Mouse (Mus musculus): Measurements from ENCODE around the gene Ccin. TPM values are rescaled to one million over a fixed set of nuclear protein-coding genes. Genes with fewer than 3 reads are reported as not detected.

Ccin gene
- polyA plus RNA-seq, 1 experiment from 2014 or later: not detected

GRCm38 (mm10) chr4:43964951-43965684 lies 18.2 kb upstream of the Ccin start:
- Histone ChIP-seq H3K4me3 (no peak overlapping the region), H3K4me1 (replicated peaks) (peaks cover 9% of the 10 kb centered on the region), H3K36me3 (no peaks in the 10 kb centered on the region), H3K4me2 (no peak overlapping the region), H3K27me3 (no peaks in the 10 kb centered on the region), H3K27ac (replicated peaks) (no peak overlapping the region), H3K9me3 (no peaks in the 10 kb centered on the region), H3K9ac (no peak overlapping the region)
- no peak for ATAC-seq (ENCODE audit: low FRiP score, low read depth)
- 42% methylated on average over 4 of the region's 4 CpGs for WGBS

- 87% methylated on average over 7 of the region's 7 CpGs for WGBS
- no peak overlapping the region for H3K4me3 ChIP-seq
- H3K27ac ChIP-seq (replicated peaks): no peak overlapping the region
- H3K9me3 ChIP-seq: no peaks in the 10 kb centered on the region
- ATAC-seq (ENCODE audit: low FRiP score, low read depth): no peak
- no peak overlapping the region for H3K9ac ChIP-seq
- H3K4me1 ChIP-seq (replicated peaks): peaks cover 9% of the 10 kb centered on the region
- H3K36me3 ChIP-seq: no peaks in the 10 kb centered on the region
- H3K27me3 ChIP-seq: no peaks in the 10 kb centered on the region
- H3K4me2 ChIP-seq: no peak overlapping the region
Measured at GRCm38 (mm10) chr4:43965856-43966535, 17.3 kb upstream of the Ccin start.

GRCm38 (mm10) chr4:43968650-43969049 lies 14.6 kb upstream of the Ccin start:
- H3K36me3 ChIP-seq: no peaks in the 10 kb centered on the region
- no peak overlapping the region for H3K4me2 ChIP-seq
- H3K9ac ChIP-seq: no peak overlapping the region
- ATAC-seq (ENCODE audit: low FRiP score, low read depth): no peak
- H3K27me3 ChIP-seq: no peaks in the 10 kb centered on the region
- WGBS: 48% methylated on average over 13 of the region's 13 CpGs
- H3K27ac ChIP-seq (replicated peaks): no peak overlapping the region
- peaks cover 24% of the 10 kb centered on the region for H3K4me1 ChIP-seq (replicated peaks)
- H3K4me3 ChIP-seq: no peak overlapping the region
- no peaks in the 10 kb centered on the region for H3K9me3 ChIP-seq

GRCm38 (mm10) chr4:43969373-43969772 lies 13.9 kb upstream of the Ccin start:
- Histone ChIP-seq H3K9me3 (no peaks in the 10 kb centered on the region), H3K4me2 (no peak overlapping the region), H3K9ac (no peak overlapping the region), H3K27ac (replicated peaks) (no peak overlapping the region), H3K4me3 (no peak overlapping the region), H3K4me1 (replicated peaks) (peaks cover 26% of the 10 kb centered on the region), H3K27me3 (no peaks in the 10 kb centered on the region), H3K36me3 (no peaks in the 10 kb centered on the region)
- WGBS: 15% methylated on average over 4 of the region's 4 CpGs
- no peak for ATAC-seq (ENCODE audit: low FRiP score, low read depth)

- 86% methylated on average over 20 of the region's 20 CpGs for WGBS
Measured at GRCm38 (mm10) chr4:43970393-43971330, 12.6 kb upstream of the Ccin start.

GRCm38 (mm10) chr4:43971541-43972136 lies 11.6 kb upstream of the Ccin start:
- Histone ChIP-seq H3K4me2 (peak overlapping the region; percentile 16; the same call in 1 of the 2 replicates), H3K9me3 (no peaks in the 10 kb centered on the region), H3K4me3 (no peak overlapping the region), H3K9ac (no peak overlapping the region), H3K4me1 (replicated peaks) (peaks cover 26% of the 10 kb centered on the region), H3K27me3 (no peaks in the 10 kb centered on the region), H3K27ac (replicated peaks) (peak overlapping the region; percentile 31), H3K36me3 (no peaks in the 10 kb centered on the region)
- peak; percentile 24; the same call in 1 of the 2 replicates for ATAC-seq (ENCODE audit: low FRiP score, low read depth)
- 67% methylated on average over 9 of the region's 9 CpGs for WGBS

More at GRCm38 (mm10) chr4:43970393-43971330, 12.6 kb upstream of the Ccin start:
- Histone ChIP-seq H3K9ac (no peak overlapping the region), H3K4me2 (no peak overlapping the region), H3K4me1 (replicated peaks) (peaks cover 26% of the 10 kb centered on the region), H3K36me3 (no peaks in the 10 kb centered on the region), H3K9me3 (no peaks in the 10 kb centered on the region), H3K27me3 (no peaks in the 10 kb centered on the region), H3K27ac (replicated peaks) (no peak overlapping the region), H3K4me3 (no peak overlapping the region)
- no peak for ATAC-seq (ENCODE audit: low FRiP score, low read depth)

- H3K36me3 ChIP-seq: no peaks in the 10 kb centered on the region
- peak overlapping the region; percentile 16; the same call in 1 of the 2 replicates for H3K4me2 ChIP-seq
- no peak overlapping the region for H3K4me3 ChIP-seq
- no peak overlapping the region for H3K9ac ChIP-seq
- H3K4me1 ChIP-seq (replicated peaks): peaks cover 26% of the 10 kb centered on the region
- H3K27me3 ChIP-seq: no peaks in the 10 kb centered on the region
- 4% methylated on average over 8 of the region's 8 CpGs for WGBS
- peak; percentile 21; the same call in 1 of the 2 replicates for ATAC-seq (ENCODE audit: low FRiP score, low read depth)
- no peaks in the 10 kb centered on the region for H3K9me3 ChIP-seq
- H3K27ac ChIP-seq (replicated peaks): peak overlapping the region; percentile 31
Measured at GRCm38 (mm10) chr4:43972137-43972591, 11.1 kb upstream of the Ccin start.

GRCm38 (mm10) chr4:43973526-43973981 lies 9.7 kb upstream of the Ccin start:
- no peak overlapping the region for H3K9ac ChIP-seq
- 26% methylated on average over 4 of the region's 4 CpGs for WGBS
- no peak overlapping the region for H3K4me3 ChIP-seq
- H3K27me3 ChIP-seq: no peaks in the 10 kb centered on the region
- peaks cover 30% of the 10 kb centered on the region for H3K4me1 ChIP-seq (replicated peaks)
- no peak for ATAC-seq (ENCODE audit: low FRiP score, low read depth)
- H3K36me3 ChIP-seq: no peaks in the 10 kb centered on the region
- no peaks in the 10 kb centered on the region for H3K9me3 ChIP-seq
- no peak overlapping the region for H3K4me2 ChIP-seq
- H3K27ac ChIP-seq (replicated peaks): no peak overlapping the region

- H3K9me3 ChIP-seq: no peaks in the 10 kb centered on the region
- ATAC-seq (ENCODE audit: low FRiP score, low read depth): no peak
- H3K27me3 ChIP-seq: no peaks in the 10 kb centered on the region
- H3K4me3 ChIP-seq: no peak overlapping the region
- 83% methylated on average over 10 of the region's 10 CpGs for WGBS
- H3K9ac ChIP-seq: no peak overlapping the region
- no peaks in the 10 kb centered on the region for H3K36me3 ChIP-seq
- H3K27ac ChIP-seq (replicated peaks): no peak overlapping the region
- H3K4me2 ChIP-seq: no peak overlapping the region
- peaks cover 39% of the 10 kb centered on the region for H3K4me1 ChIP-seq (replicated peaks)
Measured at GRCm38 (mm10) chr4:43974914-43975616, 8.2 kb upstream of the Ccin start.

- no peaks in the 10 kb centered on the region for H3K36me3 ChIP-seq
- no peaks in the 10 kb centered on the region for H3K9me3 ChIP-seq
- 86% methylated on average over 6 of the region's 6 CpGs for WGBS
- peaks cover 41% of the 10 kb centered on the region for H3K4me1 ChIP-seq (replicated peaks)
- H3K27ac ChIP-seq (replicated peaks): no peak overlapping the region
- no peak overlapping the region for H3K9ac ChIP-seq
- no peak overlapping the region for H3K4me2 ChIP-seq
- no peak overlapping the region for H3K4me3 ChIP-seq
- no peaks in the 10 kb centered on the region for H3K27me3 ChIP-seq
- ATAC-seq (ENCODE audit: low FRiP score, low read depth): no peak
Measured at GRCm38 (mm10) chr4:43976223-43976740, 7.0 kb upstream of the Ccin start.

Data from hindbrain, embryonic 15.5 days (tissue).